Mouse (Mus musculus) left cerebral cortex, postnatal 10 days (tissue): ENCODE data around the gene 1700020L24Rik. TPM values are rescaled to one million over a fixed set of nuclear protein-coding genes. Genes with fewer than 3 reads are reported as not detected.

Source experiments
- DNase-seq, 2 experiments: peaks; one replicate each; pipeline ENCODE4 v3.0.0; 2021 to 2022; ENCODE audit warnings: low spot score in 2 of 2, mixed read lengths in 1 of 2; ENCODE audit errors: extremely low spot score in 1 of 2
- intact Hi-C: fragments of 180-260 bp; cut with DNase I; formaldehyde crosslinking; loops from one replicate; pipeline ENCODE4 v1.15.1; 2025
- total RNA-seq, 2 experiments: library from RNA; stranded (reverse); gene quantifications; 2 replicates each; pipeline ENCODE4 v1.2.3; 2021

1700020L24Rik gene
- total RNA-seq, 2 experiments from 2014 or later, result not detected

GRCm38 (mm10) chr11:83461462-83462027, 24.1 kb downstream of the 1700020L24Rik start:
- intact Hi-C loops, result no loop called here
- DNase-seq, result peak in 1 of 2 experiments; percentile 7

GRCm38 (mm10) chr11:83462711-83463244, 25.3 kb downstream of the 1700020L24Rik start, which contains the start of gene Mmp28:
Gene Mmp28, minus strand, starts transcription at chr11:83463071.
- intact Hi-C loops, result no loop called here
- peak in 1 of 2 experiments; percentile 84 for DNase-seq

- intact Hi-C loops, result no loop called here
- DNase-seq, result peak in 1 of 2 experiments; percentile 47
Observed at GRCm38 (mm10) chr11:83465976-83466375, 28.5 kb downstream of the 1700020L24Rik start.

GRCm38 (mm10) chr11:83467120-83467652, 29.7 kb downstream of the 1700020L24Rik start:
- peak; percentile 36 to 92 for DNase-seq
- intact Hi-C loops, result no loop called here

GRCm38 (mm10) chr11:83468765-83469164, 31.3 kb downstream of the 1700020L24Rik start:
- intact Hi-C loops, result no loop called here
- no peak for DNase-seq

GRCm38 (mm10) chr11:83471766-83472165, 34.3 kb downstream of the 1700020L24Rik start:
- DNase-seq, result no peak
- intact Hi-C loops, result loop anchor here (1.0 kb wide), 1 partner anchor 28 kb away; no protein-coding TSS in a partner anchor

GRCm38 (mm10) chr11:83472324-83473234, 35.1 kb downstream of the 1700020L24Rik start, which contains the start of gene Taf15:
Gene Taf15, plus strand, starts transcription at chr11:83473086.
- intact Hi-C loops, result loop anchor here (1.0 kb wide), 1 partner anchor 29 kb away; no protein-coding TSS in a partner anchor
- peak; percentile 98 to 99 for DNase-seq

- intact Hi-C loops, result no loop called here
- DNase-seq, result no peak
Observed at GRCm38 (mm10) chr11:83473235-83474016, 35.9 kb downstream of the 1700020L24Rik start.

Other genes with a start within 250 kb of the 1700020L24Rik start
- gene Slfn3, start 246.3 kb upstream of the 1700020L24Rik start, total RNA-seq, result under 1 TPM; 0.19 to 0.32 TPM
- under 1 TPM in 1 of 2 experiments, not detected in 1; 0.11 TPM for gene Slfn14, start 151.0 kb upstream of the 1700020L24Rik start, total RNA-seq
- gene Ap2b1, start 138.7 kb upstream of the 1700020L24Rik start, total RNA-seq, result 100 to 1,000 TPM; 326 to 342 TPM
- gene Pex12, start 135.1 kb upstream of the 1700020L24Rik start, total RNA-seq, result 10 to 100 TPM in 1 of 2 experiments, 1 to 10 TPM in 1; 7.2 to 11.8 TPM
- gene Rasl10b, start 28.5 kb upstream of the 1700020L24Rik start, total RNA-seq, result 100 to 1,000 TPM; 191 to 201 TPM
- under 1 TPM in 1 of 2 experiments, not detected in 1; 0.18 TPM for gene Gas2l2, start 8.2 kb upstream of the 1700020L24Rik start, total RNA-seq
- 1 to 10 TPM; 3.4 to 4.0 TPM for gene Mmp28, start 25.4 kb downstream of the 1700020L24Rik start, total RNA-seq
- 10 to 100 TPM; 68.8 to 71.9 TPM for gene Taf15, start 35.4 kb downstream of the 1700020L24Rik start, total RNA-seq
- gene Heatr9, start 84.5 kb downstream of the 1700020L24Rik start, total RNA-seq, result not detected
- gene Ccl5, start 92.8 kb downstream of the 1700020L24Rik start, total RNA-seq, result not detected
- 1 to 10 TPM; 1.5 to 3.6 TPM for gene Ccl9, start 141.0 kb downstream of the 1700020L24Rik start, total RNA-seq
- 1 to 10 TPM in 1 of 2 experiments, under 1 TPM in 1; 0.97 to 1.6 TPM for gene Ccl6, start 155.4 kb downstream of the 1700020L24Rik start, total RNA-seq
- gene Rpl9-ps1, start 207.9 kb downstream of the 1700020L24Rik start, total RNA-seq, result not detected
- under 1 TPM in 1 of 2 experiments, not detected in 1; 0.81 TPM for gene Ccl3, start 211.7 kb downstream of the 1700020L24Rik start, total RNA-seq
- not detected for gene Ccl4, start 224.9 kb downstream of the 1700020L24Rik start, total RNA-seq